Mouse (Mus musculus) telencephalon, adult 2 months (tissue): ENCODE results near the gene Hyal2.

Source experiments
- DNase-seq: peaks from one replicate; pipeline ENCODE4 v3.0.0-alpha.2; 2011; ENCODE audit warnings: low read depth, low spot score

The Hyal2 gene

DNA sequence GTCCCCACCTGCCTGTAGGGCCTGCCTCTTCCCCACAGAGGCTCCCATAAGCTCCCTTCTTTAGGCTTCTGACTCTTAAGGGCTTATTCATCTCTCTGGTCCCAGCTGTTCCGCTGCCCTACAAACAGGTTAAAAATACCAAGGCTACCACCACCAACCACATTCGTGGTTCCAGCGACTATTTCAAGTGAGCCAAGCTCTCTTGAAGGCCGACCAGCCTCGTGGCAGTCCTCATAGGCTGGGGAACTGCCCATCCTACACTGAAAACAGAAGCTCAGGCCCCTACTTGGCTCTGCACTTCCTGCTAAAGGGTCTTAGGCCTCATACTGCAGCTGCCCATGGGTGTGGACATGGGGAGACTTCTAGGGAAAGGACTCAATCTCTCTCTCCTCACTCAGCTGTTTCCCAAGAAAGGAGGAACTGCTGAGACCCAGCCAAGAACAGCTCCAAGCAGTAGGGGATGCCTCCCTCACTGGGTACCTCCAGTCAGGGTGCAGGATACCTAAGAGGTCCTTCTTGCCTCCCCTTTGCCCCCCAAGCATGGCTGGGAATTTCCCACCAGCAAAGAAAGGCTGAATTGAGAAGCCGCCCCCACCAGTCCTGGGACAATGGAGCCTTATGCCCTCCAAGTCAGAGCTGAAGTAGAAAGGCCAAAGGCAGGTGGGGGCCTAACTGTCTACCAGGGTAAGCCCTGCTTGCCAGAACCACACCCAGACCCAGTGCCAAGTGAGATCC is 43.9 kb downstream of the Hyal2 start:
- DNase-seq: peak; percentile 60

DNA sequence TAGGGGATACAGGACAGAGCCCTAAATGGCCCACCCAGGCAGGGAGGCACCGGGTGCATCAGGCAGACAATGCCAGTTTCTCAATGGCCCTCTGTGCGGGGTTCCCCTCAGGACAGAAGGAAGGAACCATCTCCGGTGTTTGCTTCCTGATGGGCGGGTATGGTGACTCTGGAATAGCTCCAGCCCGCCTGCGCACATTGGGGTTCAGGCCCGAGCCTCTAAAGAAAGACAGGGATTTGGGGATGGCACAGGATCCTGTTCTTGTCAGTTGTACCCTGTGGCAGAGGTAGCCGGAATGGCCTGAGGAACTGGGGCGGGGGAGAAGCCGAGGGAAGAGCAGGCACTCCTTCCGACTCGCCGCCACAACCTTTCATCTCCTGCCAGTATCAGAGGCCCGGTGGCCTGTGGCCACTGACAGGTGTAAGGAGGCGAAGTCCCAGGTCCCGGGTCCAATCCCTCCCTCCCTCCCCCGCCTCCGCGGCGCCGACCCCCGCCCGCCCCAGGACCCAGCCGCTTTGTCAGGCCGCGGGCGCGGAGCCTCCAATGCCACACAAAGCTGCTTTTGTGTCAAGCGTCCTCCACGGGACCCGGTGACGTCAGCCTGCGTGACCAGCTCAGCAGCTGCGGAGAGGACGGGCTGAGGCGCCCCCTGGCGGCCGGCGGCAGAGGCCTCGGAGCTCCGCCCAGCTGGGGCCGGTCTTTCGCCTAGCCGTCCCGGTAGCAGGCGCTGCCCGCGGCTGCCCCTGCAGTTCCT is 44.6 kb downstream of the Hyal2 start:
- DNase-seq: peak; percentile 93

DNA sequence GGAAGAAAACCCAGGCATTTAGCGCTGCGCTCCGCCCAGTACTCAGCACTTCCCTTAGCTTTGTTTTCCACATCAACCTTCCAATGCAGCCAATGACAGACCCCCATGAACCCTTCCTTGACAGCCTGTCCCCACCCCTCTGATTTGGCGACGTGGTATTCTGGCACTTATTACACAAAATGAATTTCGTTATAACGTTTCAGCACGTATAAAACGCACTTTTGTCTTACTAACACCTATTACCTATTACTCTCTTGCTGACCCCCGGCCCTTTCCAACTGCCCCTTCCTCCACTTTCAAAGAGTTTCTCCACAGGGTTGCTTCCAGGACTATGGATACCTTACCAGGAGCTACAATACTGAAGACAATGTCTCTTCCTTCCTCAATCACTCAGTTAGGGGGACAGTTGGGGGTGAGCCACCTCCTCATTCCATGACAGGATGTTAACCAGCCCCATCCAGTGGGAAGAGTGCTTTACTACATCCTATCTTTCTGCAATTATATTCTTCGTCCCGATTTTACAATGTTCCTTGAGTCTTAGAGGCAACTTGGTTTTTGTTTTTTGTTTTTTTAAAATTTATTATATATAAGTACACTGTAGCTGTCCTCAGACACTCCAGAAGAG is 45.3 kb downstream of the Hyal2 start:
- DNase-seq: no peak

DNA sequence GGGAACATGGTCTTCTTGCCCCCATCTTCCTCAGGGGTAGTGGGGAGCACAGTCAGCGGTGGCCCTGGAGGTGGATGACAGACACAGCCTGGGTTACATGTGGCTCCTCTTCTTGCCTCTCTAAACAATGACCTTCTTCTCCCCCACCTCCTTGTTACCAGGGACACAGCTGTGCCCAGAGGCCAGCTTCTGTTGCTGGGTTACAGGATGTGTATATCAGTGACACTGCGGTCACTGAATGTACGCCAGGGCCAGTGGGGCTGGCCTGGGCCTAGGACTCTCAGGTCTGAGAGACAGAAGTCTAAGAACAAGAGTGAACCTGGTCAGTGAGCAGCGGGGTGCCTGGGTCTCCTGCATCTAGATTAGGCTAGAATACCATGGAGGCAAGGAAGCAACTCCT is 47.3 kb downstream of the Hyal2 start:
- DNase-seq: no peak

DNA sequence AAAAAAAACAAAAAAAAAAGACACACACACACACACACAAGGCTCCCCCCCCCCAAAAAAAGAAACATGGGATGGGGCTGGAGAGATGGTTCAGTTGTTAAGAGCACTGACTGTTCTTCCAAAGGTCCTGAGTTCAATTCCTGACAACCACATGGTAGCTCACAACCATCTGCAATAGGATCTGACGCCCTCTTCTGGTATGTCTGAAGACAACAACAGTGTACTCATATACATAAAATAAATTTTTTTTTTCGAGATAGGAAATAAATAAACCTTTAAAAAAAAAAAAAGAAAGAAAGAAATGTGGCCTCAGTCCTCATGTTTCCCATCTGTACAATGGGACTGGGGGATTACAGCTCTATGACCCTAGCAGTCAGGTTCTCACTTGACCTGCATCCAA is 49.7 kb downstream of the Hyal2 start:
- no peak for DNase-seq

DNA sequence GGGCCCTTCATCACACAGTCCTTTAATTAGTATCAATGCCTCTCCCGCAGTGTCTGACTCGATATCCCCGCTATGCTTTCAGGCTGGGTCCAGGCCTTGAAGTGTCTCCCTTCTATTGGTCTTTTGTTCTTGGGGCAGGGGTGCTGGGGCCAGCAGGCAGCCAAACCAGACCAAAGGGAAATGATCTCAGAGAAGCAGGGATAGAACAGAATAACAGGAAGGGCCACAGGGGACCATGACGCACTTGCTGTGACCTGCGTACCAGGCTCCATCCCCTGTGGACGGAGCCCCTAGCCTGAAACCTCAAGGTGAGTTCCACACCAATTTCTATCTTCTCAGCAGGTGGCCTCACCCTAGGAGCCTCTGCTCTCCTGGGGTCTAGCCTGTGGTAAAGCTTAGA is 50.4 kb downstream of the Hyal2 start:
- DNase-seq: no peak

DNA sequence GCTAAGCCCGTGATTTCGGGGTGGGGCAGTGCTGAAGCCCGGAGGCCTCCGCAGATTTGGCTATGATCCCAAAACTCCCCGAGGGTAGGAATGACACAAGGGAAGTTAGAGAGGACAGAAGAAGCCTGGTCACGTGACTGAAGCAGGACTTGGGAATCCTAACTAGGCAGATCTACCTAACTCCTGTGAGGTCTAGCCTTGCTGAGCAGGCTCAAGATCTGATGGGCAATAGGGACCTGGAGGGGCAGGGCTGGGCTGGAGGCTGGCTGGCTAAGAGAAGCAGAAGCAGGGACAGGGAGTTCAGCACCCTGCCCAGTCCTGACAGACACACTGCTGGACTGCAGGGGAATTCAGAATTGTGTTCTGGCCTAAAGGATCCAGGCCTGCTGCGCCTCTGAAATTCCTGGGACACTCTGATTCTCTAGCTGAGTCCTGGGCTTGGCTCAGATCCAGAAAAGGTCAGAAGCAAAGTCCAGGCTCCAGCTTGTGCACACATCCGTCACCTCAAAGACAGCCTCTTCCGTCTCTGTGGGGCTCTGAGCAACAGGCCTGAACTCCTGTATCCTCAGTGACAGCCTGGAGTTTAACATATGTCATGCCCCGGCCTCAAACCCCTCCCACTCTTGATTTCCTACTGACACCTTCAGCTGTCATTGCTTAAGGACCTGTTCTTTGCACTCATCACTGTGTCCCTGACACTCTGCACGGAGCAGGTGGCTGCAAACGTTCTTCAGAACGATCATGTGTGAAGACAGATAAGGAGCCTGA is 51.2 kb downstream of the Hyal2 start:
- no peak for DNase-seq

DNA sequence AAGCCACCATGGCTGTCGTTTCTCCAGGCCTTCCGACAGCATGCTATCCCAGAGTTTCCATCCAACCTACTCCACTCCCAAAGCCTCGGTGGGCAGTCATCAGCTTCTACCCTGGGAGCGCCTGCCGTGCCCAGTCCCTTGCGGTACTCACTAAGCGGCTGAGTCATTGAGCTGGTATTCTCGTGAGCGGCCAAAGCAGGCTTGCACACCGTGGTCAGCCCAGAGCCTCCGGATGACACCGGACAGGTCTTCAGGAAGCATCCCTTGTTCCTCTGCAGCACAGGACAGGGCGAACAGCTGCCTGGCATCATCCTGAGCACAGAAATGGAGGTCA is 51.8 kb downstream of the Hyal2 start:
- DNase-seq: no peak

DNA sequence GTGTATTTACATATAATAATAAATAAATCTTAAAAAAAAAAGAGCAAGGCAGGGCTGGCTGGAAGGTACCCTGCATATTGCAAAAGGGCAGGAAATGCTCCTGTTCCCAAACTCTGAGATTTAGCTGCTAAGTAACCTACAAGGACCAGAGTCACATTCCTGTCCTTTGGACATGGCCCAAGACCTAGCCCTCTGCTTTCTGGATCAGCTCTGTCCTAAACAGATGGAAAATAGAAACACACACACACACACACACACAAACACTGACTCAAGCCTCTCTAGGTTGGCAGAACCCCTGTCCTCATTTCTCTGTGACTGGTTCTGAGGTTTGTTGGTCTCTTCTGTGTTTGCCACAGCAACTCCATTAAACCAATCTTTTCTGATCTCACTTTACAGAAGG is 53.2 kb downstream of the Hyal2 start:
- no peak for DNase-seq
